Mouse (Mus musculus): Measurements from ENCODE around the gene Pgs1.
A peak's percentile ranks its signal among the peaks of the same experiment; 100 is the strongest.

The Pgs1 gene

GRCm38 (mm10) chr11:117998356-117998755 lies 12.3 kb downstream of the Pgs1 start:
- no peak for DNase-seq (ENCODE audit: inconsistent age in 2 of 2, low spot score in 1 of 2)

DNA sequence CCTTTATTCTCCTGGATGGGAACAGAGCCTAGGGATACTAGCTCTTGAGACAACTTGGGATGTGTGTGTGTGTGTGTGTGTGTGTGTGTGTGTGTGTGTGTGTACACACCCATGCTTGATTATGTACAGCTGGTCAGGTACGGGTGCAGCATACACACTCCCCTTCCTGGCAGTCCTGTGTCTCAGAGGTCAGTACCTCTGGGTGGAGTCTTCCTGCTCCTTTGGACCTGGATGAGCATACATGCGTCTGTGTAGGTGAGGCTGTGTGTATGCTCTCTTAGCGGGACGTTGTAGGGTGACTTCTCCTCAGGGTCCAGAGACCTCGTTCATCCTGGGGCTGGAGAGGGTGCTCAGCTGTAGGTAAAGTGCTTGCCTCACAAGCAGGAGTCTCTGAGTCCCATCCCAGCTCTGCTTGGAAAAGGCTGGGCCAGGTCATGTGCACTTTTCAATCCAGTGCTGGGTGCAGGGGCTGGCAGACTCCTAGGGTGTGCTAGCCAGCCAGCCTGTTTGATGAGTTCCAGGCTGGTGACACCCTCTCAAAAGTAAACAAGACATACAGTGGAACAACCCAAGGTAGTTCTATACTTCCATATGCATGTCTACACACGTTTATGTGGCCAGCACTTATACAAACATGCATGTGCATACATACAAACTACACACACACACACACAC lies 13.3 kb downstream of the Pgs1 start:
- no peak for DNase-seq (ENCODE audit: inconsistent age in 2 of 2, low spot score in 1 of 2)

- DNase-seq (ENCODE audit: inconsistent age in 2 of 2, low spot score in 1 of 2), result no peak
These were observed 14.0 kb downstream of the Pgs1 start for GRCm38 (mm10) chr11:118000083-118000482.

GRCm38 (mm10) chr11:118000565-118001215 lies 14.6 kb downstream of the Pgs1 start:
- peak; percentile 66 to 85 for DNase-seq (ENCODE audit: inconsistent age in 2 of 2, low spot score in 1 of 2)

- DNase-seq (ENCODE audit: inconsistent age in 2 of 2, low spot score in 1 of 2), result peak; percentile 82 to 89
These were observed 17.1 kb downstream of the Pgs1 start for GRCm38 (mm10) chr11:118003176-118003575.

GRCm38 (mm10) chr11:118003718-118004117 lies 17.6 kb downstream of the Pgs1 start:
- peak; percentile 48 to 66 for DNase-seq (ENCODE audit: inconsistent age in 2 of 2, low spot score in 1 of 2)

DNA sequence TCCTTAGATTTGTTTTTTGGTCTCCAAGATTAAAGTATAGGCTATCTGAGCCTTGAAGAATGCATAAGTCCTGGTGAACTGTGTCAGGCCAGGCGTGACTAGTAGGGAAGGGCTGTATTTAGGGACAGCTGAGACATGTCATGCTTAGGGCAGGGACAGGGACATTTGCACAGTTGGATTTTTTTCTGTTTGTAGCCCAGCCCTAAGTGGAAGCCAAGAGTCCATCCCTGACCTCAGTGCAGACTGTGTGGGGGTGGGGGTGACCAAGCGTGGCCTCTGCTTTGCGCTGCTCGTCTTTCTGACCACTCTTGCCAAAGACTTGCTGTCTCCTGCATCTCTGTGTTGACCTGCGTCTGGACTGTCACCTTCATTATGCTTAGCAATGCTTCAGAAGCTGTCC lies 18.1 kb downstream of the Pgs1 start:
- peak in 1 of 2 experiments; percentile 67 for DNase-seq (ENCODE audit: inconsistent age in 2 of 2, low spot score in 1 of 2)

GRCm38 (mm10) chr11:118007460-118008143 lies 21.5 kb downstream of the Pgs1 start:
- DNase-seq (ENCODE audit: inconsistent age in 2 of 2, low spot score in 1 of 2), result peak in 1 of 2 experiments; percentile 56

DNA sequence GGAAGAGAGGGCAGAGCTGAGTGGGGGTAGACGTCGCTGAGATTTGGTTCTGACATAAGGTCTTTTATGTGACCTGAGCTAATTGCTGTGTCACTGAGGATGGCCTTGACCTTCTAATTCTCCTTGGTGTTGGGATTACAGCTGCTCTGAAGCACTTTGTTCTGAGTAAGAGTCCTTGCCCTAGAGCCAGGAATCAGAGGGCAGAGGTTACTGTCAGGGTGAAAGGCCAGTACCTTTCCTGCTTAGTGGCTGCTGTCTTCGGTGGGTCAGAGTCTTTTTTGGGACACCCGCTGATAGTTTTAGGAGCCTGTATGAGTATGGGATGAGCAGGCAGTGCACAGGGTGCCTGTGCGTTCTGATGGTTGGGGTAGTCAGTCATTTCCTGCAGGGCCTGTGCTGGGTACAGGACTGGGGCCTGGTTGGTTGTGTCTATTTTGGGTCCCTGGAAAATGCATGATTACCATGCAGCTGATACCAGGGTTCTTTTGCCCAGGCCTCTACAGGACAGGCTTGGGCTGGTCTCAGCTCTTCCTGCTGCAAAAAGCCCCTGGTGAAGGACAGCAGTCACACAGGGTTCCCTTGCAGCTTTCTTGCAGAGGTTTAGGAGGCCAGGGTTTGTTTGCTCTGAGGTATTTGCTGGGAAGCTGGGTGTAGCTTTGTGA lies 22.2 kb downstream of the Pgs1 start:
- DNase-seq (ENCODE audit: inconsistent age in 2 of 2, low spot score in 1 of 2), result peak; percentile 63 to 86

- no peak for DNase-seq (ENCODE audit: inconsistent age in 2 of 2, low spot score in 1 of 2)
These were observed 22.8 kb downstream of the Pgs1 start for GRCm38 (mm10) chr11:118008843-118009242.

- peak in 1 of 2 experiments; percentile 24 for DNase-seq (ENCODE audit: inconsistent age in 2 of 2, low spot score in 1 of 2)
These were observed 23.9 kb downstream of the Pgs1 start for GRCm38 (mm10) chr11:118009865-118010571.

DNA sequence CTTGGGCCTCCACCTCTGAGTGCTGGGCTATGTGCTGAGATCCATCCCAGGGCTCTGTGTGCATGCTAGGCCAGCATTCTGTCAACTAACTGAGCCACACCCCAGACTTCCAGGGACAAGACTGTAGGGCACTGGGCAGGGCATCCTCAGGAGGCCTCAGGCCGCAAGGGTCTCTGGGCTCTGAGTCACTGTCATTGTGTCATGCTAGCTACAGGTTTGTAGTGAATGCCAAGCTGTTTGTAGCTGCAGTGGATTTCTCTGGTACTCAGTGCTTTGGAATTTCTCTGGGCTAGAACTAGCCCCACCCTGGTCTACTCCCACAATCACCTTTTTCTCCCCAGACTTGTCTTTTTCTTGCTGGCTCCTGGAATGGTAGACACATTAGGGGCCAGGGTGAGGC lies 26.5 kb downstream of the Pgs1 start:
- DNase-seq (ENCODE audit: inconsistent age in 2 of 2, low spot score in 1 of 2), result peak in 1 of 2 experiments; percentile 59

DNA sequence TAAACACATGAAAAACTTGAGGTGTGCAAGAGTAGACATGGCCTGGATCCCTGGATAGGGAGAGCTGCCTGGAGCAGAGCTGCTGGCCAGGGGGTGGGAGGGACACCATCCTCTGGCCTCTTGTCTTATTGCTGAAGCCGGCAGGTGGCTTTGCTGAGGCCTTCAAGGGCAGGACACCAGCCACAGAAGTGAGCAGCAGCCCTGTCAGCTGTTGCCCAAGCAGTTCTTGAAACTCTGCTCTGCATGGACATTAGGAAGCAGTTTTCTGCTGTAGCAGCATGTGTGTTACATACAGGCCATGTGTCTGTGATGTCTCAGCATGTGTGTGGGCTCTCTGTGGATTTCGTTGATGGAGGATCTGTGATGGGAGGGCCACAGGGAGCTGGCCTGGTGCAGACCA lies 27.2 kb downstream of the Pgs1 start:
- DNase-seq (ENCODE audit: inconsistent age in 2 of 2, low spot score in 1 of 2), result peak in 1 of 2 experiments; percentile 24

DNA sequence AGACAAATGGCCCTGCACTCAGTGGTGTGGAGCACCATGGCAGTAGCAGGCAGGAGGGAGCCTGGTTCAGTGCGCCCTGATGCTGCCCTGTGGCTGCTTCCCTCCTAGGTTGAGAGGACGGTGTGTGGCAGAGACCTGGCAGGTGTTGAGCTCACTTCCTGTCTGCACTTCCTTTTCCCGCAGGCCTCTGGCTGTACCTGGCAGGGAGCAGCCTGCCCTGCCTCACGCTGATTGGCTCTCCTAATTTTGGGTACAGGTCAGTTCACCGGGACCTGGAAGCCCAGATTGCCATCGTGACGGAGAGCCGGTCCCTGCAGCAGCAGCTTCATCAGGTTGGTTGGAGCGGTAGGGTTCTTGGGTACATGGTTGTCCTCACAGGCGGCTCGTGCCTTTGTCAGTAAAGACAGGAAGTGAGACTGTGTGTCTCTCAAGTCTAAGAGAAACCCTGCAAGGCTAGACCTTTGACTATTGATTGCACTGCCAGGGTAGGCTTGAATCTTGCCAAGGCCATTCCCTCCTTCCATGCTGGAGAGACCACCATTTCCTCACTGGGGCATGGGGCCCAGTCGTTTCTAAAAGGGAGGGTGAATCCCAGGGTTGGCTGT lies 28.4 kb downstream of the Pgs1 start:
- DNase-seq (ENCODE audit: inconsistent age in 2 of 2, low spot score in 1 of 2), result peak in 1 of 2 experiments; percentile 33

DNA sequence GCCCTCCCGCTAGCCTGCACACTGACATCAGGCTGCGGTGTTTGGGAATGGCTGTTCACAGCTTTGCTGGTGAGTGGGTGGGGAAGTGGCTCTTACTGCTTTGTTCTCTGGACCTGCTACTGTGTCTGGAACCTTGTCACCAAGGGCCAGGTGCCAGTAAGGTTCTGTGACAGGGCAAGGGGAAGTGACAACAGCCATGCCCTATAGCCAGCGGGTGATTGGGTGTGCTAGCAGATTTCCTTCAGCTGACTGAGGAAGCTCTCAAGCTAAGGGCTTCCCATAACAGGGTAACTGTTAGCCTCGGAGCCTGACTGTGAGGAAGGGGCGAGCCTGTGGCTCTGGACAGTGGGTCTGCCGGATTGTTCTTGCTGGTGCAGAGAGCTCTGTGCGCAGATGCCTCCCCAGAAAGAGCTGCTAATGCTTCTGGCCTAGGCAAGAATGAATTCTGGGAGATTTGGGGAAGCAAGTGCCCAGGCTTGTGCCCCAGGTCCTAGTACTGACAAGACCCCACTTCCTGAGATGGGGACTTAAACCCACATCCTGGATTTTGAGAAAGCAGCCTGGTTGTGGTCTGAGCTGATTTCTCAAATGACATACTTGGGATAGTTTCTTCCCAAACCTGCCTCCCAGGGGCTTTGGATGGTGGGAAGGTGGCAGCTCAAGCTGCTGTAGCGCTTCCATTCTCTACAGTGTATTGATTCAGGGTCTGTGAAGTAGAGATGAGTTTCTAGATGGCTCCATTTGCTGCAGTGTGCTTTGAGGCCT lies 29.5 kb downstream of the Pgs1 start:
- DNase-seq (ENCODE audit: inconsistent age in 2 of 2, low spot score in 1 of 2), result no peak

- DNase-seq (ENCODE audit: inconsistent age in 2 of 2, low spot score in 1 of 2), result peak in 1 of 2 experiments; percentile 66
These were observed 32.2 kb downstream of the Pgs1 start for GRCm38 (mm10) chr11:118018328-118018727.

- DNase-seq (ENCODE audit: inconsistent age in 2 of 2, low spot score in 1 of 2), result peak; percentile 75 to 92
These were observed 35.7 kb downstream of the Pgs1 start for GRCm38 (mm10) chr11:118021806-118022205.

DNA sequence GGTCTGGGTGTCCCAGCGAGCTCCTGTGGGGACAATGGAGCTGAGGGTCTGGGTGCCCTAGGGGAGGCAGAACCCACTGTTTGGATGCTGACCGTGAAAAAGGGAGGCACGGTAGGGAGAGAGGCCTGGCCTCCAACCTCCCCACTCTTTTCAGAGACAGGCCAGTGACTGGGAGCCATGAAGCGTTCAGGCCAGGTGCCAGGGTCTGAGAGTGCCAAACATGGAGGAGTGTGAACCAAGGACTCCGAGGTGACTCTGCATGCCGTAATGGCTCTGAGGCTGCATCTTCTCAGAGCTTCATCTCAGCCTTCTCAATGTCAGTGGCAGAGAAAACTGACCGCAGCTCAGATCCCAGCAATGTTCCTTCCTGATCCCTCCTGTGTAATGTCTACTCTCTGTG lies 37.4 kb downstream of the Pgs1 start:
- DNase-seq (ENCODE audit: inconsistent age in 2 of 2, low spot score in 1 of 2), result no peak

DNA sequence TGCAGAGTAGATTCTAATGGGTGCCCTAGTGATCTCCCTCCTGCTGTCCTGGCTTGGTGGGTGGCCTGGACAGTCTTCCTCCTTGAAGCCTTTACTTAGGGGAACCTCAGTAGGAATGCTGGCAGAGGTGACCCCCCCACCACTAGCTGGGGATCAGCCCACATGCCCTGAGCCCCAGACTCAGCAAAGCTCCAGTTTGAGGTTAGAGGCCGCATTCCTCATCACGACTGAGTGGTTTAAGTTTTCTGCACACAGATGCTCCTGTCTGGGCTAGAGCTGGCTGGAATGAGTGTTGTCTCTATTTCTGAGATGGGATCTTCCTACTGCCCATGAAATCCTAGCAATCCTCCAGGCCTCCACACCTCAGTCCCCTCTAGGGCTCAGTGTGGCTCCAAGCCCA lies 38.0 kb downstream of the Pgs1 start:
- DNase-seq (ENCODE audit: inconsistent age in 2 of 2, low spot score in 1 of 2), result no peak

DNA sequence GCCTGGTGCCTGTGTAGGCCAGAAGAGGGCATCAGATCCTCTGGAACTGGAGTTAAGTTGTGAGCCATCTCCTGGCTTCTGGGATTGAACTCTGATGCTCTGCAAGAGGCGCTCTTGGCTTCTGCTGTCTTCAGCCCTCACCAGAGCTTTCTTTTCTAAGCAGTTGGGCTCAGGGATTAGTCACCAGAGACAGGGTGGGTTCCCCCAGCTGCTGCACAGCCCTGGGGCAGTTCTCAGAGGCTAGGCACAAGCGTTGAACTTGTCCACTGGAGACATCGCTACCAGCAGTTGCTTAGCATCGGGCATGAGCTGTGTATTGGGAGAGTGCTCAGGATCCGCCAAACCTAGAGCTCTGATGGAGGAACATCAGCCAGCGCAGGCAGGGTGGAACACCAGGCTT lies 43.1 kb downstream of the Pgs1 start:
- no peak for DNase-seq (ENCODE audit: inconsistent age in 2 of 2, low spot score in 1 of 2)

Measured in adrenal gland, adult (tissue).